Mouse (Mus musculus): ENCODE measurements around the gene Nudt16. TPM values are rescaled to one million over a fixed set of nuclear protein-coding genes. Genes with fewer than 3 reads are reported as not detected.

Gene Nudt16
- polyA plus RNA-seq, 1 experiment from 2014 or later: 4.5 TPM

DNA sequence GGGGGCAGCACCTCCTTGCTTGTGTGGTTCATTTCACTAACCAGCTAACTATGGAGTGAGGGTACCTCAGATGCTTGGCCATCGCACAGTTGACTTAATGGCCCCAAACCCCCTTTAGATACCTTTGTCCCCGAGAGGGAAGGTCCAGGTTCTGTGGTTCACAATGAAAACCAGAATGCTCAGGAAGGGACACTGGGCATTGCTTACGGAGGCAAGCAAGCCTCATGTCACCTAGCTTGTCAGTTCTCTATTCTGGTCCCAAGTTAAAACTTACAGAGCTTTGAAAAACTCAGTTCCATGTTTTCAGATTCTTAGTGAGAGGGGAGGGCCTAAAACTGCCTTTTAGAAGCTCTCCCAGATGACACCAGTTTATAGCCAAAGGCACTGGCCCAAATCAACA lies 51.4 kb downstream of the Nudt16 start:
- Histone ChIP-seq H3K36me3 (replicated peaks) (peaks cover 18% of the 10 kb centered on the region), H3K4me3 (replicated peaks) (no peak overlapping the region), H3K27me3 (no peaks in the 10 kb centered on the region), H3K27ac (replicated peaks) (no peak overlapping the region), H3K9ac (no peak overlapping the region), H3K4me2 (no peak overlapping the region), H3K9me3 (replicated peaks) (no peaks in the 10 kb centered on the region), H3K4me1 (replicated peaks) (no peaks in the 10 kb centered on the region)
- WGBS (ENCODE audit: insufficient replicate concordance): 76% methylated on average over 3 of the region's 3 CpGs
- no peak for ATAC-seq (ENCODE audit: insufficient read depth)

Other genes with a start within 250 kb of the Nudt16 start
- gene Mrpl3, start 78.6 kb downstream of the Nudt16 start, polyA plus RNA-seq (2015; fragmentation: Nextera tagmentation; extraction: Ambion mirVana): 47.7 and 49.3 TPM in 2 replicates
- gene 1700080E11Rik, start 13.3 kb upstream of the Nudt16 start, polyA plus RNA-seq (2015; fragmentation: Nextera tagmentation; extraction: Ambion mirVana): not detected in 2 replicates